Mouse (Mus musculus) embryonic facial prominence, embryonic 15.5 days (tissue): ENCODE measurements at regions not wholly inside any gene's neighbourhood (a gene's known extent, or its start where the extent isn't known, plus 50 kb on each side); places are given as distances from the start of the nearest gene placed in this dataset.

Source experiments
- ATAC-seq: fragments of 200-750 bp; cut with Nextera tagmentation; 2 replicates; pipeline ENCODE4 v1.8.0; 2017; ENCODE audit warnings: low read depth, moderate TSS enrichment; ENCODE audit not compliant: insufficient number of reproducible peaks, low FRiP score, low TSS enrichment
- H3K27ac ChIP-seq: fragments of 300-500 bp; sonication (generic); replicated peaks from 2 replicates; pipeline ENCODE4 v1.5.1; 2015; ENCODE audit warnings: mild to moderate bottlenecking, inconsistent platforms
- H3K27me3 ChIP-seq: fragments of 300-500 bp; sonication (generic); 2 replicates; pipeline ENCODE4 v1.6.1; 2015; ENCODE audit warnings: inconsistent platforms
- H3K36me3 ChIP-seq: fragments of 300-500 bp; sonication (generic); 2 replicates; pipeline ENCODE4 v1.6.1; 2015; ENCODE audit warnings: mild to moderate bottlenecking, inconsistent platforms
- H3K4me1 ChIP-seq: fragments of 300-500 bp; sonication (generic); 2 replicates; pipeline ENCODE4 v1.6.1; 2015; ENCODE audit warnings: inconsistent platforms
- H3K4me2 ChIP-seq: fragments of 300-500 bp; sonication (generic); replicated peaks from 2 replicates; pipeline ENCODE4 v1.6.1; 2015; ENCODE audit warnings: mild to moderate bottlenecking, inconsistent platforms
- H3K4me3 ChIP-seq: fragments of 300-500 bp; sonication (generic); replicated peaks from 2 replicates; pipeline ENCODE4 v1.5.1; 2015; ENCODE audit warnings: mild to moderate bottlenecking, inconsistent platforms
- H3K9ac ChIP-seq: fragments of 300-500 bp; sonication (generic); 2 replicates; pipeline ENCODE4 v1.6.1; 2015; ENCODE audit warnings: inconsistent platforms
- H3K9me3 ChIP-seq: fragments of 300-500 bp; sonication (generic); replicated peaks from 2 replicates; pipeline ENCODE4 v1.6.1; 2016; ENCODE audit warnings: inconsistent platforms
- WGBS: fragments of 180-500 bp; shearing (Covaris S2); methylation state at CpG from one replicate; pipeline ENCODE4 v1.1.7; 2015; 5-methylcytosine and 5-hydroxymethylcytosine counted together

DNA sequence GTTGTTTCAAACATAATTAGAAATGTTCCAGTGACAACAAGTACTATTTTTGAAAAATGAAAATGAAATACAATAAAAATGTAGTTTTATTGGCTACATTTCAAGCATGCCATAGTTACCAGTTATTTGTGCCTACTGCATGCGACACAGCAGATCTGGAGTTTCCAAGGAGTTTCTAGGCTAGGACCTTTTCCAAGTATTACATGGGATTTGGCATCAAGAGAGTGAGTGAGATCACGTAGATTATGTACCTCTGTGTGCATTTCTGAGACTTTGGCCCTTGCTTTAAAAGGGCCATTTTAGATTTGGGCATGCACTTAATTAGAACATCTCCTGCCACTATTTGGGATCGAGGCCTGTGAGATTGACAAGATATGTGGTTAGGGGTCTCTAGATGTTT is 172.8 kb upstream of the Jag1 start:
- no peak for ATAC-seq
- Histone ChIP-seq H3K36me3 (no peaks in the 10 kb centered on the region), H3K9me3 (no peaks in the 10 kb centered on the region), H3K27me3 (no peaks in the 10 kb centered on the region), H3K27ac (no peak overlapping the region), H3K4me3 (no peak overlapping the region), H3K4me1 (0 out of 2 replicates have a peak, but pooled peaks cover 4% of the 10 kb centered on the region), H3K4me2 (no peak overlapping the region), H3K9ac (no peak overlapping the region)
- 50% methylated on average over 3 of the region's 3 CpGs for WGBS

DNA sequence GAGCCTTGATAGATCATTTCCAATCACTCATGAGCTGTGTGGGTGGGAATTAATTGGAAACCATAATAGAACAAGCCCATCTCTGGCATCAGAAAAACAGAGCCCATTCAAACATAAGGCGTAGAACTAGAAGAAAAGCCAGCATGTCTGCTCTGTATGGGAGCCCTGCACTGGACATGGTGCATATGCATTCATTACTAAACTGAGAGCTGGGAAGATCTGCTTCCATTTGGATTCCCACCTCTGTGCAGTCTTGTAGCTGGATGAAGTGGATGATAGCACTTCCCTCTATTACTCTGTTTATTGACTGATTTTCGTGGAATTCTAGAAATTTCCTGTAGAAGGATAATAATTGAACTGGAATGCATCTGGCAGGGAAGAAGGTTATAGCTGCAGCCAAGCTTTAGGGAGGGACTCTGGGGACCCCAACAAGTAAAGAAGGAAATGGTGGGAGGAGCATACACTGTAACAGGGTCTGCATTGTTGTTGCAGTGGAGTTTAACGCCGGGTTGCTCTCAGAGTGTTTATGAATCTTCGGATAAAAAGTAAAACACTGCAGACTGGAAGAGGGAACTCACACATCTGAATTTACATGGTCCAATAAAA is 155.2 kb upstream of the Jag1 start:
- Histone ChIP-seq H3K27ac (peak overlapping the region; percentile 39; the same call in 1 of the 2 replicates), H3K27me3 (no peaks in the 10 kb centered on the region), H3K36me3 (no peaks in the 10 kb centered on the region), H3K9me3 (no peaks in the 10 kb centered on the region), H3K4me1 (0 out of 2 replicates have a peak, but pooled peaks cover 6% of the 10 kb centered on the region), H3K4me3 (no peak overlapping the region), H3K9ac (no peak overlapping the region), H3K4me2 (no peak overlapping the region)
- 41% methylated on average over 5 of the region's 5 CpGs for WGBS
- ATAC-seq, result peak; percentile 60; the same call in 1 of the 2 replicates

- Histone ChIP-seq H3K4me1 (no peaks in the 10 kb centered on the region), H3K27ac (no peak overlapping the region), H3K9me3 (no peaks in the 10 kb centered on the region), H3K27me3 (no peaks in the 10 kb centered on the region), H3K4me3 (no peak overlapping the region), H3K4me2 (no peak overlapping the region), H3K9ac (no peak overlapping the region), H3K36me3 (no peaks in the 10 kb centered on the region)
- no peak for ATAC-seq
- WGBS, result 79% methylated on average over 2 of the region's 2 CpGs
Measured at GRCm38 (mm10) chr2:137262911-137263310, 146.5 kb upstream of the Jag1 start.

DNA sequence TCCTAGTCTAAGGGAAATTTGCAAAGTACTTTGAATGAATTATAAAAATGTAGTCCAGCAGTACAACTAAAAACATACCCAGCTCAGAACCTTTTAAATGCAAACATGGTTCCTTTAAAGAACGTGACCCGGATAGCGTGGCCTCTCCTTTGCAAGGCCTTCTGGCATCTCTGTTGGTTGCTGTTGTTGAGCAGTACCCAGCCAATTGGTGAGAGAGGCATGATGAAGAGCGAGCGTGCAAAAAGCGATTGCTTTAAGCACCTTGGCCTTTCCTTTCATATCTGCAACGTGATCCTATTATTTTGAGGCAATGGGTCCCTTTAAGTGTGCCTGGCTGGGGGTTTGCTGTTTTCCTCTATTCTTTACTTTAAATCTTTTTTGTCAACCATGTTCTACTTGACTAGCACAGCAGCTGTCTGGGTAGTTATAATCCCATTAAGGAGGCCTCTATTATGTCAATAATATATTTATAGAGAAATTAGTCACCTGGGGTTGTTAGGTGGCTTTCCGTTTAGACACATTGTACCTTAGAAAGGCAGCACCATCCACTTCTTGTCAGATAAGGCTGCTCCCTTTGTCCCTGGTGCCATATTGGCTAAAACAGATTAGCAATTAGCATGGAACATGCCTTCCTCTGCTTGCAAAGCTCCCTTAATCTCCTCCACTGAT is 141.5 kb upstream of the Jag1 start:
- Histone ChIP-seq H3K4me1 (no peaks in the 10 kb centered on the region), H3K27me3 (no peaks in the 10 kb centered on the region), H3K9ac (no peak overlapping the region), H3K9me3 (no peaks in the 10 kb centered on the region), H3K27ac (no peak overlapping the region), H3K36me3 (no peaks in the 10 kb centered on the region), H3K4me3 (no peak overlapping the region), H3K4me2 (no peak overlapping the region)
- WGBS, result 81% methylated on average over 8 of the region's 8 CpGs
- no peak for ATAC-seq

DNA sequence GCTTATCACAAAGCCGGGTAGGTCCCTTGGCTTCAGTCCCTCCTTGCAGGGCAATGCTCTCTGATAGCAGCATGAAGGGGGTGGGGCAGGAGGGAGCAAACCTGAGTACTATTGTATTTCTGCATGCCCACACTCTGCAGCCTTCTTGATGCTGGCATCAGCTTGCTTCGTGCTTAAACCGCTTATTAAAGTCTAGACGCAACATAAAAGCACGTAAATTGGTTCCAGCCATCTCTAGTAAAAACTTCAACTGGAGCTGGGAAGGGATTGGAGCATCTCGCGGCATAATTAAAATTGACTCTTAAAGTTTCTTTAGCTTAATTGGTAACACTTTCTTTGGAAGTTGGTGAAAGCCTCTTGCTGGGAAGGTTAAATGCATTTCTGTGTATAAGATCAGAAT is 131.5 kb upstream of the Jag1 start:
- Histone ChIP-seq H3K4me1 (peaks cover 22% of the 10 kb centered on the region), H3K27me3 (no peaks in the 10 kb centered on the region), H3K27ac (no peak overlapping the region), H3K9me3 (no peaks in the 10 kb centered on the region), H3K4me3 (no peak overlapping the region), H3K36me3 (no peaks in the 10 kb centered on the region), H3K9ac (no peak overlapping the region), H3K4me2 (no peak overlapping the region)
- no peak for ATAC-seq
- WGBS, result 18% methylated on average over 7 of the region's 7 CpGs

DNA sequence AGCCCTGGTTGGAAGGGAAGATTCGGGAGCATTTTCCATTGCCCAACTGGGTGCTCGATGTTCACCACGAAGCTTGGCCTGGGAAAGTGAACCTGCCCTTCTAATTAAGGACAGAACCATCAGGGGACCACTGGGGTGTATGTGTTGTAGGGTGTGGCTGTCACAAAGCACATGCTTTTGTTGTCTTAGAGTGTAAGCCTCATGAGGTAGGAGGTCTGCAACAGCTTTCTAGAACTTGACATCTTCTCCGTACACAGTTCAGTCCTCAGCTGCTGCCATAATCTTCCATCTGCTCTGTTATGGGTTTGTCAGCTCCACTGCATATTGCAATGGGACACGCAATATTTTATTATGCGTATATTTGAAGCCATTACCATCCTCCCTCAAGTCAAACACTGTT is 127.9 kb upstream of the Jag1 start:
- WGBS, result 72% methylated on average over 6 of the region's 6 CpGs
- Histone ChIP-seq H3K36me3 (no peaks in the 10 kb centered on the region), H3K27me3 (no peaks in the 10 kb centered on the region), H3K9ac (no peak overlapping the region), H3K4me1 (peaks cover 22% of the 10 kb centered on the region), H3K27ac (no peak overlapping the region), H3K9me3 (no peaks in the 10 kb centered on the region), H3K4me3 (no peak overlapping the region), H3K4me2 (no peak overlapping the region)
- no peak for ATAC-seq

- Histone ChIP-seq H3K27ac (no peak overlapping the region), H3K4me2 (no peak overlapping the region), H3K9me3 (no peaks in the 10 kb centered on the region), H3K4me3 (no peak overlapping the region), H3K27me3 (no peaks in the 10 kb centered on the region), H3K9ac (no peak overlapping the region), H3K4me1 (peaks cover 22% of the 10 kb centered on the region), H3K36me3 (no peaks in the 10 kb centered on the region)
- peak; percentile 49; the same call in 1 of the 2 replicates for ATAC-seq
- WGBS, result 17% methylated on average over 5 of the region's 5 CpGs
Measured at GRCm38 (mm10) chr2:137243914-137244313, 127.5 kb upstream of the Jag1 start.

DNA sequence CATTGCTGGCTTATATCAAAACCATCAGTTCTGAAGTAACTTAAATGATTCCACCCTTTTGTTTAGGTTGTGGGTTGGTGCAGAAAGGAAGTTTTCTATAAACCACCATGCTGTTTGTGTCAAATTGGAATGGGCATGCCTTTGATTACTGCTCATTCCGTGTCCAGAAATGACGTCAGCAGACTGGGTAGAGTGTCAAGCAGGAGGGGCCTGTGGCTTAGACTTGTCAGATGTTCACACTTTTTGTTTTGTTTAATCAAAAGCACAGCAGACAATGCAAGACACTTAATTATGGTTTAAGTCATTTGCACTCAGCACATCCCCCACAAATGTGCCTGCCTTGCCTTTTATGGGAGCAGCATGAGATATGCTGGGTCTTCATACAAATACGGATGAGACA is 120.5 kb upstream of the Jag1 start:
- Histone ChIP-seq H3K36me3 (no peaks in the 10 kb centered on the region), H3K4me2 (no peak overlapping the region), H3K27ac (no peak overlapping the region), H3K9me3 (no peaks in the 10 kb centered on the region), H3K4me1 (no peaks in the 10 kb centered on the region), H3K4me3 (no peak overlapping the region), H3K27me3 (no peaks in the 10 kb centered on the region), H3K9ac (no peak overlapping the region)
- no peak for ATAC-seq
- 30% methylated on average over 3 of the region's 3 CpGs for WGBS

DNA sequence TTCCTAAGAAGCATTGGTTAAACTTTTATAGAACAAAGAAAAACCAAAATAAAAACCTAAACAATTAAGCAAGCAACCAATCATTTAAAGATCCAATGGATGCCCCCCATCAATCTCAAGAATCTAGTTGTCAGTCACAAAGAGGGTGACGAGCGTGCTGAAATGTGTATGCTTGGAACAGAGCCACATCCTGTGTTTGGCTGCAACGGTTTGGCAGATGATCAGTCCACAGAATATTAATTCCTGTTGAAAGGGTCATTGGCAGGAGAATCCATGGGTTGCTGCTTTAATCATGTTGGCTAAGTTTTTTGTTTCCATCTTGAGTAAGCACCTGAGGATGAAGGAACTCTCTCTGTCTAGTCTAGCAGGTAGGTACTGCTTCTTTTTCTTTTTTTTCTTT is 117.5 kb upstream of the Jag1 start:
- H3K4me2 ChIP-seq, result no peak overlapping the region
- no peaks in the 10 kb centered on the region for H3K36me3 ChIP-seq
- H3K27me3 ChIP-seq, result no peaks in the 10 kb centered on the region
- no peak overlapping the region for H3K9ac ChIP-seq
- H3K4me1 ChIP-seq, result no peaks in the 10 kb centered on the region
- WGBS, result 53% methylated on average over 3 of the region's 3 CpGs
- no peaks in the 10 kb centered on the region for H3K9me3 ChIP-seq
- no peak for ATAC-seq
- no peak overlapping the region for H3K27ac ChIP-seq
- no peak overlapping the region for H3K4me3 ChIP-seq

GRCm38 (mm10) chr2:137231161-137231560 is 114.7 kb upstream of the Jag1 start:
- Histone ChIP-seq H3K4me1 (no peaks in the 10 kb centered on the region), H3K4me2 (no peak overlapping the region), H3K9ac (no peak overlapping the region), H3K9me3 (no peaks in the 10 kb centered on the region), H3K36me3 (no peaks in the 10 kb centered on the region), H3K27me3 (no peaks in the 10 kb centered on the region), H3K27ac (no peak overlapping the region), H3K4me3 (no peak overlapping the region)
- ATAC-seq, result no peak

- Histone ChIP-seq H3K4me1 (no peaks in the 10 kb centered on the region), H3K36me3 (no peaks in the 10 kb centered on the region), H3K27ac (no peak overlapping the region), H3K9me3 (no peaks in the 10 kb centered on the region), H3K27me3 (no peaks in the 10 kb centered on the region), H3K4me2 (no peak overlapping the region), H3K4me3 (no peak overlapping the region), H3K9ac (no peak overlapping the region)
- WGBS, result 73% methylated on average over 1 of the region's 1 CpGs
- ATAC-seq, result no peak
Measured at GRCm38 (mm10) chr2:137229422-137230069, 113.1 kb upstream of the Jag1 start.
